Mouse (Mus musculus): ENCODE measurements around the gene Golt1a. TPM values are rescaled to one million over a fixed set of nuclear protein-coding genes. Genes with fewer than 3 reads are reported as not detected.

Gene Golt1a
- total and polyA plus RNA-seq, 3 experiments, result not detected

DNA sequence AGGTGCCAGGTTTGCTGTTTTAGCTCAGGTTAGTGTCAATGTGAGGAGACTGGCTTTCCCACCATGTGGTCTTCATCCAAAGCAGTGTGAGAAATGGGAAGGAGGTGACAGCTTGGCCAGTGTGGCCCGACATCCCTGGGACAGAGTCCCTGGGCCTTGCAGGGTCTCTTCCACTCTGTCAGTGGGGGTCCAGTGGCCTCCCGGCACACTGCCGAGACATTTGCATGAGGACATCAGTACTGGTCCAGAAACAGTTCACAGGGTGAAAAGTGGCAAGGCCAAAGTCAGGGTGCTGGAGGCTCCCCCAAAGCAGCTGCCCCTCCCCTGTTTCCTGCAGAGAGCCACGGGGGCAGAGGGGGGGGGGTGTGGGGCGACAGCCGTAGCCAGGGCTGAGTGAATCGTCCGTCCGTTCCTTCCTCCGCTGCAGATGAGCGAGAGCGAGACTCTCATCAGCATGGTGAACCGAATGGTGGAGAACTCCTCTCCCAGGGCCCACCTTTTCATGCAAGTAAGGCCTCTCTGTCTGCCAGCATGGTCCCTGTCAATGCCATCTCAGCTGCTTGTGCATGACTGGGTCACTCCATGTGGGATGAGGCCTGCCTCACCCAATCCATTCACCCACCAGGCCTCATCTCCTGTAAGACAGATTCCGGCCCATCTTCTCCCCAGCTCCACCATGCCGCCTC, 30.5 kb upstream of the Golt1a start:
- no peak for DNase-seq (ENCODE audit: extremely low read depth)
- H3K4me1 ChIP-seq (ENCODE audit: control insufficient read depth in 1 of 2, insufficient read depth in 2 of 2), result no peaks in the 10 kb centered on the region
- H3K27ac ChIP-seq (ENCODE audit: insufficient read depth, low read depth), result no peak overlapping the region
- TF ChIP-seq POLR2AphosphoS2 (IDR thresholded peaks at IDR 0.05; ENCODE audit: low read depth, low read length) (no peak), GABPA (IDR thresholded peaks at IDR 0.05; ENCODE audit: insufficient replicate concordance, low read depth, low read length) (no peak), TBP (conservative IDR thresholded peaks at IDR 0.05; ENCODE audit: low read depth, low read length) (no peak), SIN3A (IDR thresholded peaks at IDR 0.05; ENCODE audit: low read length) (no peak), USF1 (IDR thresholded peaks at IDR 0.05; ENCODE audit: low read depth, low read length) (no peak), KAT2A (IDR thresholded peaks at IDR 0.05; ENCODE audit: insufficient replicate concordance, low read length) (no peak), ZC3H11A (IDR thresholded peaks at IDR 0.05; ENCODE audit: low read depth, low read length) (no peak), RAD21 (IDR thresholded peaks at IDR 0.05; ENCODE audit: low read depth, low read length) (no peak), UBTF (IDR thresholded peaks at IDR 0.05; ENCODE audit: low read depth, low read length) (no peak), CTCF (conservative IDR thresholded peaks at IDR 0.05 in 1 of 2, IDR thresholded peaks at IDR 0.05 in 1 of 2; ENCODE audit: low read depth in 2 of 2, low read length in 2 of 2) (no peak), ETS1 (conservative IDR thresholded peaks at IDR 0.05; ENCODE audit: low read depth, low read length) (no peak), NRF1 (IDR thresholded peaks at IDR 0.05; ENCODE audit: low read depth, low read length) (no peak), MAZ (IDR thresholded peaks at IDR 0.05; ENCODE audit: low read depth, low read length) (no peak), NELFE (IDR thresholded peaks at IDR 0.05; ENCODE audit: low read depth, low read length) (no peak), MYC (IDR thresholded peaks at IDR 0.05; ENCODE audit: low read depth, low read length) (no peak), MAX (IDR thresholded peaks at IDR 0.05; ENCODE audit: low read length) (no peak), E2F4 (IDR thresholded peaks at IDR 0.05; ENCODE audit: insufficient replicate concordance, low read depth, low read length) (no peak)
- no peaks in the 10 kb centered on the region for H3K79me2 ChIP-seq (replicated peaks; ENCODE audit: control insufficient read depth, extremely low read depth, insufficient read depth, poor library complexity, severe bottlenecking)
- in situ Hi-C loops (cut with MboI; ENCODE audit: low pct_ligation_motif_present, low pct_unique_long_range_greater_than_20kb, low sequenced_read_pairs), result no loop called here
- dilution Hi-C loops (cut with MboI; ENCODE audit: extremely low pct_ligation_motif_present, extremely low pct_unique_long_range_greater_than_20kb, low sequenced_read_pairs), result no loop called here
- H3K9ac ChIP-seq (ENCODE audit: insufficient read depth, low read depth), result no peak overlapping the region
- H3K36me3 ChIP-seq (replicated peaks in 1 of 2; ENCODE audit: control insufficient read depth in 1 of 2, insufficient read depth in 1 of 2, low read length in 1 of 2), result no peaks in the 10 kb centered on the region
- H3K4me2 ChIP-seq (ENCODE audit: insufficient read depth, low read depth, poor library complexity, severe bottlenecking), result no peak overlapping the region; the same call in 1 of the 2 replicates
- no peak overlapping the region for H3K4me3 ChIP-seq (replicated peaks in 1 of 3; ENCODE audit: low read depth in 2 of 3, low read length in 2 of 3, poor library complexity in 1 of 3)
- no peaks in the 10 kb centered on the region for H3K9me3 ChIP-seq (replicated peaks; ENCODE audit: low read length)
- H3K27me3 ChIP-seq (replicated peaks), result peaks cover 97% of the 10 kb centered on the region

GRCm38 (mm10) chr1:133279632-133280093, 29.9 kb upstream of the Golt1a start:
- Histone ChIP-seq H3K27ac (ENCODE audit: insufficient read depth, low read depth) (no peak overlapping the region), H3K4me1 (ENCODE audit: control insufficient read depth in 1 of 2, insufficient read depth in 2 of 2) (no peaks in the 10 kb centered on the region), H3K9me3 (replicated peaks; ENCODE audit: low read length) (no peaks in the 10 kb centered on the region), H3K4me2 (ENCODE audit: insufficient read depth, low read depth, poor library complexity, severe bottlenecking) (no peak overlapping the region), H3K9ac (ENCODE audit: insufficient read depth, low read depth) (no peak overlapping the region), H3K36me3 (replicated peaks in 1 of 2; ENCODE audit: control insufficient read depth in 1 of 2, insufficient read depth in 1 of 2, low read length in 1 of 2) (no peaks in the 10 kb centered on the region), H3K27me3 (replicated peaks) (peaks cover 95% of the 10 kb centered on the region), H3K4me3 (replicated peaks in 1 of 3; ENCODE audit: low read depth in 2 of 3, low read length in 2 of 3, poor library complexity in 1 of 3) (no peak overlapping the region), H3K79me2 (replicated peaks; ENCODE audit: control insufficient read depth, extremely low read depth, insufficient read depth, poor library complexity, severe bottlenecking) (no peaks in the 10 kb centered on the region)
- dilution Hi-C loops (cut with MboI; ENCODE audit: extremely low pct_ligation_motif_present, extremely low pct_unique_long_range_greater_than_20kb, low sequenced_read_pairs), result no loop called here
- in situ Hi-C loops (cut with MboI; ENCODE audit: low pct_ligation_motif_present, low pct_unique_long_range_greater_than_20kb, low sequenced_read_pairs), result no loop called here
- no peak for TF ChIP-seq POLR2AphosphoS2 (IDR thresholded peaks at IDR 0.05; ENCODE audit: low read depth, low read length)
- DNase-seq (ENCODE audit: extremely low read depth), result no peak
